Mouse (Mus musculus) lung, postnatal 4 days (tissue): Measurements from ENCODE around the gene Bmper.
A peak's percentile ranks its signal among the peaks of the same experiment; 100 is the strongest.

Experiments used
- DNase-seq, 2 experiments: peaks; one replicate each; pipeline ENCODE4 v3.0.0; 2021

Bmper gene

GRCm38 (mm10) chr9:23222841-23223548 is at the start of gene Bmper:
Bmper (plus strand) TSS chr9:23223076.
- DNase-seq, result peak; percentile 76 to 91

GRCm38 (mm10) chr9:23177476-23177875 is 45.4 kb upstream of the Bmper start:
- no peak for DNase-seq

DNA sequence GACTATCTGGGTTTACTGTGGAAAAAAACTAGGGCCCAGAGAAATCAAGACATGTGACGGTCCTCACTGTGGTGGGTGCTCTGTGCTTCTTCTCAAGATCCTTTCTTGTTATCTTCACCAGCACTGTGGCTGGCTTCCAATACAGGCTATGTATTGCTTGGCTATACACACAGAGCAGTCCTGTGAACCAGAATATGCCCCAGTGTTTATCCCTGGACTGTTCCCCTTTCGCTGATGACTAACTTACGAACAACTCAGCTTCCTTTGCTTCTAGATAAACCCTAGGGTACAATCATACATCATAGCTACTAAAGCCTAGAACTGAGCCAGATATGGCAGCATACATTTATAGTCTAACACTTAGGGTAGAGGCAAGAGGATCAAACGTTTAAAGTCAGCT is 35.7 kb upstream of the Bmper start:
- DNase-seq, result no peak

GRCm38 (mm10) chr9:23188136-23188535 is 34.7 kb upstream of the Bmper start:
- no peak for DNase-seq

GRCm38 (mm10) chr9:23190950-23191349 is 31.9 kb upstream of the Bmper start:
- DNase-seq, result no peak

- DNase-seq, result no peak
These were observed 31.4 kb upstream of the Bmper start for GRCm38 (mm10) chr9:23191431-23191830.

GRCm38 (mm10) chr9:23192567-23193331 is 30.1 kb upstream of the Bmper start:
- DNase-seq, result no peak

- DNase-seq, result no peak
These were observed 23.9 kb upstream of the Bmper start for GRCm38 (mm10) chr9:23198996-23199395.

- DNase-seq, result peak in 1 of 2 experiments; percentile 41
These were observed 23.0 kb upstream of the Bmper start for GRCm38 (mm10) chr9:23199841-23200240.

- DNase-seq, result no peak
These were observed 22.0 kb upstream of the Bmper start for GRCm38 (mm10) chr9:23200828-23201227.

DNA sequence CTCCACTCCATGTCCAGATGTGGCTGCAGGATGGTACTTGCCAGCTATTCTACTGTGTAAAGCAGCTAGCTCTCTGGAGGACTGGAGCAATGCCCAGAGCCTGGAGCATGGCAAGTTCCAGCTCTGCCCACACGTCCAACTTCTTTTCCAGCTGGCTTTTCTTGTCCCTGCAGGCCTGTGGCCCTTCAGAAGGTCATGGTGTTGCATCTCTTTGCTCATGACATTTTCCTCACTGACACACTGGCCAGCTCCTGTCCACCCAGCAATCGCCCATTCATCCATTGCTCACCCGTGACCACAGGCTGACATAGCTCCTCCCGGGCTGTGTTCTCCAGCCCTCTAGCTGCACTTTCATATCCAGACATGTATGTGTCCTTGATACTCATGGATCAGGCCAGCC is 20.4 kb upstream of the Bmper start:
- no peak for DNase-seq

DNA sequence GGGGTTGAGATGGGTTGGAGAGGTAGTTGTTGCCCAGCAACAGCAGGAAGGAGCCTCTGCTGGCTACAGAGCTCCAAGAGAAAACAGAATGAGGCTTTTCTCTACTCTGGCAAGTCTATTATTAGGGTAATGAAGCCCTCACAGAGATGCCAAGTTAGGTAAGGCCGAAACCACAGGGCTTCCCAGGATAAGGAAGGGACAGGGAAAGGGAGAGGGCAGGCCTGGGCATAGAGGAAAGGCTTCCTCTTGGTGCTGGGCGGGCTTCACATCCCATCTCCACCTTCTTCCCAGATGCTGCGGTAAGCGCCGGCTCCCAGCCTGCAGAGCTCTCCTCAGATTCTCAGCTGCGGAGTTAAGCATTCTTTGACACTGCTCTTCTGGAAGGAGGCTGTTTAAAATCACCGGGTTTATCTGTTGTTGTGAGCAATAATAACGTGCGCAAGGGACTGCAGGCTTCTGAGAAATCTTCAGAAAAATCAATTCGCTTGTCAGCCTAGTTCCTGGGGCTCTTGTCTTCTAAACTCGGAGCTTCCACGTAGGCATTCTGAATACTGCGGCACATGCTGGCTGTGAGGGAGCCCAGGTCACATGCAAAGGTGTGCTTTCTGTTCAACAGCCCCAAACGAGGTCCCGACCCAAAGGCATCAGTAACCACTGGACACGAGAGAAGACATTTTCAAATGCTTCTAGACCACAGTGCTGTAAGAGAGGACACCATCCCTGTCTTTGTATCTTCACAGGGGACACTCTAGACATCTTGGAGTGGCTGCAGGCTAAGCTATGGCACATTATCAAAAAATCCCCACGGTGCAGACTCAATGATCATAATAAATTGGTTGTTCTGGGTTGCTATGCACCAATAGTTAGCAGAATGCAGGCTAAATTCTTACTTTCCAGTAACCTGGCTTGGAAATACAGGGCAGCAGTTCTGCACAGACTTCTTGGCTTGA is 18.3 kb upstream of the Bmper start:
- DNase-seq, result no peak

- DNase-seq, result no peak
These were observed 17.6 kb upstream of the Bmper start for GRCm38 (mm10) chr9:23205304-23205703.

DNA sequence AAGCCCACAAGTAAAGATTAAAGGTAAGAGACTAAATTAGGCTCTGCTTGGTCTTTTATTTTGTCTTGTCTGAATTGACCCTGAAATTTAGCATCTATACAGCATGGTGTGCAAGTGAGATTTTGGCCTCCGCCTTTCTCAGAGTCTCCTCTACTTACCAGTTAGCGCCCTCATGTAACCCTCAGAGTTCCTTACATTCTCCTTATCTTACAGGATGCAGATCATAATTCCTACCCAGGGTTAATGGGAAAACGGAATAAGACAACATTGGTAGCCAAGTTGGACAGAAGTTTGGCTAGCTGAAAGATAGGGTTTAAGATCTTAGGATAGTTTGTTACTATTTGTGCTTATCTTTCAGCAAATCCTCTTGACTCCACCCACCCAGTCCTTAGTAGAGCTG is 17.1 kb upstream of the Bmper start:
- no peak for DNase-seq

DNA sequence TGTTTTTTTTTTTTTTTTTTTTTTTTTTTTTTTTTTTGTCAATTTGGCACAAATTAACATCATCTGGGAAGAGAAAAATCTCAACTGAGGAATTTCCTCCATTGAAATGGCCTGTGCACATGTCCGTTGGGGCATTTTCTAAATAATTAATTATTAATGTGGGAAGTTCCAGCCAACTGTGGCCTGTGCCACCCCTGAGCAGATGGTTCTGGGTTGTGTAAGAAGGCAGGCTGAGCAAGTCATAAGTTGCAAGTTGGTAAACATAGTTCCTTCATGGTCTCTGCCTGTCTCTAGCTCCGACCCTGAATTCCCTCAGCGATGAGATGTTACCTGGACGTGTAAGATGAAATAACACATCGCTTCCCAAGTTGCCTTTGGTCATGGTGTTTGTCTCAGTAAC is 16.7 kb upstream of the Bmper start:
- no peak for DNase-seq

DNA sequence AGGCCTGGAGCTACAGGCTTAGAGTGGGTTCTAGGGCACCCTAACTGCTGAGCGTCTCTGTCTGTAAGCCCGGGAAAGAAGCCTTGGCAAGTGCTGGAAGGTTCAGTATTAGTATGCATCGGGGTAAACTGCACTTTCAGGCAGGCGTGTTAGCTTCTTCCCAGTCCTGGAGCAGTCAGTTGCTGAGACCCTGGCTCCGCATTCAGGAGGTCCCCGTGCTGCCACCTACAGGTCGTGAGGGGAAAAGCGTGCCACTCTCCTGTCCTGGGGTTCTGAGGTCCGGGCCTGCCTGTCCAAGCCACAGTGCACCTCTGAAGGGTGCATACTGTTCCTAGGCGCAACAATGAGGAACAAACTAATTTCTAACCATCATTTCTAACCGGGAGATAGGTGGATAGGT is 10.6 kb upstream of the Bmper start:
- DNase-seq, result peak; percentile 78 to 79

DNA sequence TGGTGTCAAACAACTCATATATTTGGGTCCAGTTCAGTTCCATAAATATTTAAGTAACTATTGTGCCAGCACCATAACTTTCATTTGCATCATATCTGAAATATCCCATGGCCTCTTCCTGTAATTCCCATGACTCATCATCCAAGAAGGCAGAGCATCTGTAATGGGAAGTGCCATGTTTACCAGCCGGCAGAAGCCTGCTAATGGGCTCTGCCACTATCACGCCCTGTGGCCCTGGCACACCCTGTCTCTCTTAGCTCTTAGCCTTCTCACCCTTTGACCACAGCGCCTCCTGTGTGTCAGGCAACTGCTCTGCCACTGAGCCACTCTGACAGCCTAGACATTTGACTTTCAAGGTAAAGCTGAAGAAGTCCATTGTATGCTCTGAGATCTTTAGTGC is 3.1 kb upstream of the Bmper start:
- DNase-seq, result peak; percentile 33 to 43

- no peak for DNase-seq
These were observed 900 bp upstream of the Bmper start for GRCm38 (mm10) chr9:23221976-23222375.

- DNase-seq, result peak; percentile 43 to 62
These were observed 410 bp upstream of the Bmper start for GRCm38 (mm10) chr9:23222492-23222840.

- no peak for DNase-seq
These were observed 737 bp downstream of the Bmper start for GRCm38 (mm10) chr9:23223549-23224077.

DNA sequence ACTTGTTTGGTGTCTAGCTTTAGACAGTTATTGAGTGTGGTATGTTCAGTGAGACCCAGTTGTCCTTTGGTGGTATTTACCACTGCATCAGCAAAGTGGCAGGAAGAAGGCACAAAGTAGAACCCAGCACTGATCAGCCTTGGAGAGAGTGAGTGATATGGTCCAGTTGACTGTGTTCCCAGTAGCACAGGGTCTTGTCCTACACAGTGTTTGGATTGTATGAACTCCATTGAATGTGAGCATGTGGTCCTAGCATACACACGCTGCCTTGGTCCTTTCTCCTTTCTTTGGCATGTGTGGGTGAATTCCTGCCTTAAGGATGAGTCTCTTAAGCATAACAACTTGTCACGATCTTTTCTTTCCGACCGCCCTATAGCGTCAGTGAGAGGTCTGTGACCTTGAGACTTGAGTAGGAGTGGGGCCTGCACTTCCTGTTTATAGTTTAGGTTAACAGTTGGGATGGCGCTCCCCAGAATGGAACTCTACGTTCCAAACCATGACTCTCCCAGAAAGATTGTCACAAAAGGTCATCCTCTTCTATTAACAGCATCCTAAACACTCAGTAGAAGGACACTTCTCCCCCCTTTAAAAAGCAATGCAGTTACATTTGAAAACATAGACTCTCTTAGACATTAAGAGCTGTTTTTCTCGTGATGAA is 10.7 kb downstream of the Bmper start:
- DNase-seq, result peak in 1 of 2 experiments; percentile 35

DNA sequence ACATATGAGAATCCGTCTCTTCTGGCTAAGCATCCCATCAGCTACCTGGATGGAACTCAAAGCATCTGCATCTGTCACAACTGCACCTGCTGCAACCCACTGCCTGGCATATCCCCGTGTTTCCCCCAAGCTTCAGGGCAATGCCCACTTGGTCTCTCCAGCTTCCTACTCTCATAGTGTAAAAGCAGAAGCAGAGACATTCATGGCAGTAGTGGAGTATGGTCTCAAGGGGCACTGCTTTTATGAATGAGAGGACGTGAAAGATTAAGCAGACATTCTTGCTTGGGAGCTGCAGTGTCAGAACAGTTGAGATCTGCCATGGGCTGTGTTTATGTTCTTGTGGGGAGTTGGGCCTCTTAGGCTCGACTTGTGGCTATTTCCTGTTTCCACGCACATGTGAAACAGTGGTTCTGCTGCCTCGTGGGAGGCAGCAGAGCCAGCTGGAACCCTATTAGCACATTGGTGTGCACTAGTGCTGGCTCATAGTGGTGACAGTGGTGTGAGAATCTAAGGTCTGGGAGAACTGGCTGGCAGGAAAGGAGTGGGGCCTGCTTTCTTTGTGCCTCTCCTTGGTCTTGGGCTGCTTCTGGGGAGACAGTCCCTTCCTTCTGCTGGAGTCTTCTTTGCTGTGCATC is 12.6 kb downstream of the Bmper start:
- no peak for DNase-seq
